Mouse (Mus musculus): ENCODE results near the gene Bub1b.

Gene Bub1b

DNA sequence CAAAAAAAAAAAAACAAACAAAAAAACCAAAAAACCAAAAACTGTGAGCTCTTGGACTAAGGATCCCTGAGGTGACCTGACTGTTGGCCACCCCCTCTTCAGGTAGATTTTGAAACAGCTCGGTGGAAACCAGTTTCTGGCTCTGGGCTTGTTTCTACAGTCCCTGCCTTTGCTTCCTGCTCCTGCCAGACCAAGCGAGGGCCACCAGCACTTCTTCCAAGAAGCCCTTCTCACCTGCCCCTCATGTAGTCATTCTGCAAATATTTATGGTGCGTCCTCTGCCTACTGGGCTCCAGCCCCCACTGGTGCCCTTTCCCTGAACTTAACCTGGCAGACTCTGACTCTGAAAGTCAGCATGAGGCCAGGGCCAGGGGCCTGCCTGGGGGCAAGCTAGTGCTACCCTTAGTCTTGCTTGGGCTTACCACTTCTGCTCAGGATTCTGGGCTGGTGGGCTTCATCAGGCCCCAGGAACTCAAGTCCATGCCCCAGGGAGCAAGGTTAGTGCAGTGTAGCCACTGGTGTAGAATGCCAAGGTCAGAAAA, 67.0 kb downstream of the Bub1b start:
- no peak for DNase-seq (ENCODE audit: low spot score in 2 of 2)

DNA sequence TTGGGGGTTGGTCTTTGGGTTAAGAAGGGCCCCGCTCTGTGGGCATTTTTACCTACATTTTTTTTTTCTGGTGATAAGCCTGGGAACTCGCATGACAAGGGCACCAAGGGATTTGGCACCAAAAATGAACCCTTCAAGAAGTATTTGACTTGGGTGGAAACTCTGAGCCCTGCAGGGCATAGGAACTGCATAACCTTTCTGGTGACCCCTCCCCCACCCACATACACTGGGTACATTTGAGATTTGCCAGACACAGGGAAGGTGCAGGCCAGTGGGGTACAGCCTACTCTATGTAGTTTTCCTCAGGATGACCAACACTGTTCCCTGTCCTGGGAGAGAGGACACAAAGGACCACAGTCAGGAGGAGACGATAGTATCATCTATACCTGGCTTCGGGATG, 67.6 kb downstream of the Bub1b start:
- no peak for DNase-seq (ENCODE audit: low spot score in 2 of 2)

DNA sequence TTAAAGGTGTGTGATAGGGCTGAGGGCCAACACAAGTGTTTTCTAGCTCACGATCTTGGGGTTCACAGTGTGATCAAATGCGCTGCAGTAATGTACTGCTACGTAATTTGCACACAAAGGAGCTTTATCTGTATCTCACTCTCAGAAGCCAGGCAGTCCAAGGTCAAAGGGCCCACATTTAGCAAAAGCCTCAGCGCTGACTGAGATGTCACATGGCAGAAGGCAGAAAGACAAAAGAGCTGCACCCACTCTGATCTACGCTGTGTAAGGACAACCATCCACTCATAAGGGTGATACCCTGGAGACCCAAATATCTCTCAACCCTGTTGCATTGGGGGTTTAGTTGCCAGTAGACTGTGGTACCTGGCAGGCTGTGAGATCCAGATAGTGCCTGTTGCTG, 69.2 kb downstream of the Bub1b start:
- DNase-seq (ENCODE audit: low spot score in 2 of 2) = no peak

DNA sequence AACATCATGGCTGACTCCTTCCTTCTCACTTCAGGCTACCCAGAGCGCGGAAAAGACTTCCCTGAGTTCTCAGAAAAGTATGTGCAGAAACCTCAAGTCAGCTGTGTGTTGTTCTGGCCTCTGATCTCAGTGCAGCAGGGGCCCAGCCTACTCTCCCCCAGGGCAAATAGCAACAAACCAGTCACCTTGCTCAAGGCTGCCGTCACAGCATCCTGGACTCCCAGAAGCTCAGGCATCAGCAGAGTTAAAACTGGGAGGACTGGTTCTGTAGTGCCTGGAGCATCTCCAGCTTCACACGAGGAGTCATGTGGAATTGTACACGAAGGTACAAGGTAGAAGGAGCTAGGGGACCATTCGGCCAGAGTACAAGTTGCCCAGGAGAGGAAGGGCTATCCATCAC, 71.2 kb downstream of the Bub1b start:
- no peak for DNase-seq (ENCODE audit: low spot score in 2 of 2)

DNA sequence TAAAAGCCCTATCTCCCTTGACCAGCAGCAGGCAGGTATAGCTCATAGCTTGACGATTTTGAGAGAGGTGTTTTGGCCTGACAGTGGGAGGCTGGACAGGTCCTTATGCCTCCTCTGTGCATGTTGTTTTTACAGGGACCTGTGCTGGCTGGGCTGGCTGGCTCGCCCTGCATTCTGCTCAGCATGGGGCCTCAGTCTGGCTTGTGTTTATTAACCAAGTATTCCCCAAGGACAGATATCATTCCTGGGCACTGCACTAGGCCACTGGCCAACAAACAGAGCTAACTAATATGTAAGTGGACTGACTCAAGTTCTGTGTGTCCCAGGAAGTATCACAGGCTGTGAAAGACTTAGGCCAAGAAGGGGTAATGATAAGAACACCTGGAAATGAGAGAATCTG, 71.8 kb downstream of the Bub1b start:
- no peak for DNase-seq (ENCODE audit: low spot score in 2 of 2)

DNA sequence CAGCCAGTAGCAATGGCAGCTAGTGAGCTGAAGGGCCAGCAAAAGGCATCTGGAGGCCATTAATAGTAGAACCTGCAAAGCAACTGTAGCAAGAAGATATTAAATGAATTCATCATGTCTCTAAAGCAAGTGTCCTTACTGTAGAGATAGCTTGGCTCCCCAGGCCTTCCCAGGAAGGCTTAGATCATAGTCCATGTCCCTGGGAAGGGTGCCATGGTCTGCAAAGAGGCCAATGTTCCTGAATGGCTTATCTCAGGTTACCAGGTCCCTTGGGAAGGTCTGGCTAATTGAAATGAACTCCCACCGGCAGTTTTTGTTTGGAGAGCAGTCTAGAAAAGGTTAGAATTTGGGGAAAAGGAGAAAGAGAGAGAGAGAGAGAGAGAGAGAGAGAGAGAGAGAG, 73.7 kb downstream of the Bub1b start:
- no peak for DNase-seq (ENCODE audit: low spot score in 2 of 2)

DNA sequence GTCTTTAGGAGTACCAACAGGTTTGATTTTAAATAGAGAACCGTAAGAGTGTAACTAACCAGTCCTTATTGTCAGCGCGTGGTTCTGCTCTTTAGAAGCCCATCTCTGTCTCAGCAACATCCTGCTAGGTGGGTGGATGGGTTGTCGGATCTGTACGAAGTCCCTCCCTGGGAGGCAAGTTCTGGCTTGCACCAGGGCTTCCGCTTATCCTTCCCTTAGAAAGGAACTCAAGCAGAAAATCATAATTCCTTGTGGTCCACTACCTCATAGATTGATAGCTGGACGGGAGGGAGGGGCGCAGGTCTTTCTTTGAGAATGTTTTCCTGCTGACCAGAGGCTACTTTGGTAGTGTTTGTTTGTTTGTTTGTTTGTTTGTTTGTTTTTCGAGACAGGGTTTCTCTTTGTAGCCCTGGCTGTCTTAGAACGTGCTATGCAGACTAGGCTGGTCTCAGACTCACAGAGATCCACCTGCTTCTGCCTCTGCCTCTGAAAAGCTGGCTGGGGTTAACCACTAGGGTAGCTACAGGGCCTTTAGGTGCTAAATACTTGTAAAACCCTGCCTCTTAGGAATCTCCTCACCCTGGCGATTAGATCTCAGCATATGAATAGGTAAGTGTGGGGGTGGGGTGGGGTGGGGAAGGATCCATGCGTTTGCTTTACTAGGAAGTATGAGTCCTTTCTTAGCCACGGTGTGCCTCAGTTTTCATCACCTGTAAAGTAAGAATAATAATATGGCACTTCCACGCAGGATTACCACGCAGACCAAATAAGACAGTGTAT, 75.9 kb downstream of the Bub1b start:
- no peak for DNase-seq (ENCODE audit: low spot score in 2 of 2)

DNA sequence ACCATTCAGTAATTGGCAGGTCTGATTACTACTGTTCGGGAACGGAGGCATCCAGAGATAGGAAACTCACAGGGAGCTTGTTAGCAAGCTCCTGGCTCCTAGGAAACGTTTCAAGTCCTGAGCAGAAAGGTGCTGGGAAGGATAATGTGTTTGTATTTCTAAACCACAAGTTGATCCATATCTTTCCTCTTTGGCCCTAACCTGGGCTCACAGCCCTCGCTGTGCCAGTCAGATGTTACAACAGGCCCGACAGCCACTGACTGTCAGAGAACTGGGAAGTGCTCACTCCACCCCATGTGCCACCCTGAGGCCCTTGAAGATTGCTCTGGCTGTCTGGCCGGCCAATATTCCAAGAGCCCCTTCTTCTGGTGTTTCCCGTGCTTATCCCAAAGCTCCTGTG, 76.5 kb downstream of the Bub1b start:
- no peak for DNase-seq (ENCODE audit: low spot score in 2 of 2)

DNA sequence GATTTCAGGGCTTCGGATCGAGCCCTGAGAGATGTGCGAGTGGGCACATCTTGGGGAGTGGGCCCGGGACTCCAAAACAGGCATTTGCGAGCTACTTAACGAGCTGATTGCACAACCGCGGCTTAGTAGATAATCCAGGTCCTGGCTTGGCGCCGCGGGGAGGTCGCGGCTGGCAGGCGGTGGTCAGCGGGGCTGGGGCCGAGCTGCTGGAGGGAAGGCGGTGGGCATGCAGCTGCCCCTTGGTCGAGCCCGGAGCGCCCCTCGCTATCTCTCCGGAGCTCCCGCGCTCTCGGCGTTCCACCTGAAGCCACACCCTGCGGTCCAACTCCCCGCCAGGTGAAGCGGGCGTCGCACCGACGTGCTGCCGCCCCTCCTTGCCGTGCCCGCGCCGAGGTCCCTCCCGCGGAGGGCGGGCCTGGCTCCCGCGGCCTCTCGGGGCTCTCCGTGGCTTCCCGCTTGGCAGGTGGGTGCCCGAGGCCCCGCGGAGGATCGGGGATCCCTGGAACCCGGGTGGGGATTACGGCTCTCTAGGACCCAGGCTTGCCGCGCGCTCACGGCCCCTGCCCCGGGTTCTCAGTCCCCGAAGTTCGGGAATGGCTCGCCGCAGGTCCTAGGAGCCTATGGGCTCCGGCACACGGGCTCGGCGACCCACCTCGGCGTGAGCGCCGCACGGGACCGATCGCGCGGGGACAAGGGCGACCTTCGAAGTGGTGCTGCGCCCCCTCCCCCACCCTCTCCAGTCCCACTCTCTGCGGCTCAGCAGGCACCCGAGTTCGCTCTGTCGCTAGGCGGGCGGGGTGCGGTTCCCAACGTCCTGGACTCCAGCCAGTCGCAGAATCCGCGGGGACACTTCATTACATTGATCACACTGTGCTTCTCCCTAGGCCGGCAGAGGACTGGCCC, 79.1 kb downstream of the Bub1b start:
- no peak for DNase-seq (ENCODE audit: low spot score in 2 of 2)

DNA sequence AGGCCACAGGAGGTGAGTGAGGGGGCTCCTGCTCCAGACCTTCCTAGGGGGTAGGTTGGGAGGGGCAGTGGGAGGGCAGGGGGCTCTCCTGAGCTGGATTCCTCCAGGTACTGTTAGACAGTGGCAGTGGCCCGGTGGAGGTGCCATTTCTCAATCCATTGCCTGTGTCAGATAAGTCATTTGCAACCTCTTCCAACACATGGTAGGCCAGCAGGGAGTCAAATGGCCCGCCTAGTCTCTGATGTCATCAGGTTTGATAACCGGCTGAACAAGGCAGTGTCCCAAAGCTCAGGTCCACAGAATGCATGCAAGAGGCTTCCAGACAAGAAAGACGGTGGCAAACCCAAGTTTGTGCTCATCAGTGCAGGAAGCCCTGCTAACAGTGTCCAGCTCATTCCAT, 79.8 kb downstream of the Bub1b start:
- DNase-seq (ENCODE audit: low spot score in 2 of 2) = no peak

DNA sequence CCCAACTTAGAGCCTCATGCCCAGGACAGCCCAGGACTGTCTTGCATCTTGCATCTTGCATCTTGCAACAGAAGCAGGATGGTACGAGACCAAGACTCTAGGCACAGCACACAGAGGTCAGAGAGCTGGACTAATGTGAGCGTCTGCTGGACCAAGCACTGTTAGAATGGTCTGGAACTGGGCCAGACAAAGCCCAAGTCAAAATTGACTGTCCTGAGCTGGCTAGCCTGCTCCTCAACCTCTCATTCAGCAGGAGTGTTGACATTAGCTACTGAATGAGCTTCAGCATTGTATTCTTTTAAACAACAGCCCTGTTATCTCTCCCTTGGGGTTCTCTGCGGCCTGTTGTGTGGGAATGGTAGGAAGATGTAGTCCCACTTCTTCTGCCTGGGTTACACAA, 81.6 kb downstream of the Bub1b start:
- DNase-seq (ENCODE audit: low spot score in 2 of 2) = no peak

DNA sequence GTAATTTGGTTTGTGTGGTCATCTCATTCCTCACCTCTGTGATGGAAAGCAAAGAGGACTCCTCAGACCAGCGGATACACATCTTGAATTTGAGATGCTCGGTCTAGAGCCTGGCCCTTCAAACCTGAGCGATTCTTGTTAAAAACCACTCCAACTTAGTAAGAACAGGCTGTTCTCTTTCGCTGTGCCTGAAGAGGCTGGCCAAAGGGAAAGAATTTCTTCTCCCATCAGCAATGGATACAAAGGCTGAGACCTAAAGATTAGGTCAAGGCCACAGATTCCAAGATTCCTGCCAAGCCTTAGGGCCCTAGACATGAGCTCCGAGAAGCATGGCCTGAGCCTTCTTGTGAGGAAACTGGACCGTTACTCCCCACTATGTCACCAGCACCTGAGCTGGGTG, 82.9 kb downstream of the Bub1b start:
- no peak for DNase-seq (ENCODE audit: low spot score in 2 of 2)

DNA sequence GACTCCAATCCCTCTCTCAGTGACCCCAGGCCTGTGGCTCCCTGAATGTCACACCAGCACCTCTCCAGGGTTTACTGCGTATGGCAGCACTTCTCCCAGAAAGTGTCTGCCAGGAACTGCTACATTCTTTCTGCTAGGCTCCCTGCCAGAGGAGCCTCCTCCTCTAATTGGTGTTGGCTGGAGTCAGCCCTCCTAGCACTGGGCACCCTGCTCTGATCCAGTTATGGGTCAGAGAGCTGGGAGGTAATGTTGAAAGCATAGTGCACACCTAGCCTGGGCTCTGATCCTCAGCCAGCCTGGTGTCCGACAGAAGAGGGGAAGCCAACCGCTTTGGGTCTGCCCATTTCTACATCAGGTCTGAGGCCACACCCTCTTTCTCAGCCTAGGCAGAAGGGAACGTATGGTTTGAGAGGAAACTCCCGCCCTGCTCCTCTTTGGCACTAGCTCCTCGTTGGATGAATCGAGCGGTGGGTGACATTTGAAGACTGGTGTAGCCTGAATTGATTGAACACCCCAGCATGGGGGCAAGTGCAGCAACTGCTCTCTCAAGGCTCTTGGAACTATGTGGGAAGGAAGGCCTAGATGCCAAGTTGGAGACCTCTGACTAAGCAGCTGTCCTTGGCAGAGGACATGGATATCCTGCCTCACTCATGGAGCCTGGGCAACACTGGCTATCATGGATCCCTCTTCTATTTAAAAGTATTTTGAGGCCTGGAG, 84.7 kb downstream of the Bub1b start:
- no peak for DNase-seq (ENCODE audit: low spot score in 2 of 2)

DNA sequence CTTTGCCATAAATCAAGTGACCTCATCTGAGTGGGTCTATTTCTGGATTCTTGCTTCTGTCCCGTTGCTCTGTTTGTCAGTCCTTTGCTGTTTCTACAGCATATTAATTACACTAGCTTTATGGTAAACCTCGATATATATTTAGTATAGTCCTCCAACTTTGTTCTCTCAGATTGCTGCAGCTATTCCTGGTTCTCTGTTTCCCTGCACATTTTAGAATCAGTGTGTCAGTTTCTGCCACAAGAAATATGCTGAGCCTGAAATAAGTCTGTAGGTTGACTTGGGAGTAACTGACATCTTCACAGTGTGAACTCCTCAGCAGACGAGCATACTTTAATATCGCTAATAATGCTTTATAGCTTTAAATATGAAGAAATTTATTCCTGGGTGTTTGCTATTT, 87.1 kb downstream of the Bub1b start:
- no peak for DNase-seq (ENCODE audit: low spot score in 2 of 2)

DNA sequence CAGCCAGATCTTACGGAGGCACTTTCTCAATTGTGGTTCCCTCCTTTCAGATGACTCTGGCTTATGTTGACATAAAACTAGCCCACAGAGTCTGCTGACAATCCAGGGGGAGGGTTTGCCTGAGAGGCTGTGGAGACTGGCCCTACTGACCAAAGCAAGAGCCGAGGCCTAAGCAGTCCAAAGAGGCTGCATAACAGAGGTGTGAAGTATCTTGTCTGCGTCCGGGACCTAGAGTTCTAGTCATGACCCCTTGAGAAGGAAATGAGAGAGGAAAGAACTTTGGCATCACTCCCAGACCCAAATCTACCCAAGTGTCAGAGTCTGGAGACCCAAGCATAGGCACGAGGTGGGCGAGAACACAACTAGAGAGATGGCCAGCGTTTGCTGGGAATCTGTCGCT, 88.7 kb downstream of the Bub1b start:
- no peak for DNase-seq (ENCODE audit: low spot score in 2 of 2)

DNA sequence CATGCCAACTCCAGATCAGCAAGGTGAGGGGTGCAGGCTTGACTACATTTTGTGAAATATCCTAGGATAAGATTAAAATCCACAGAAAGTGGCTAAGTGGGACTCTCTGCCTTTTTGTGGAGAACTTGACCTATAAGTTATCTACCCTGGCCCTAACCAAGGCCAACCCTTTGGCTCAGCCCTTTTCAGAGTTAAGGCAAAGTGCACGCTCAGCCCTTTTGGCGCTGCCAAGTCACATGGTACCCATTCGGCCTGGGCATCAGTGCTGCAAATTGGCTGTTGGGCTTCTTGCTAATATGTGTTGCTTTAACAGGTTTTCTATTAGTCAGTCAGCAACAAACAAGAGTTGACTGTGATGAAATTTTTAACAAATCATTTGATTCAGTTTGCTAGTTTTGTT, 89.8 kb downstream of the Bub1b start:
- DNase-seq (ENCODE audit: low spot score in 2 of 2) = no peak

DNA sequence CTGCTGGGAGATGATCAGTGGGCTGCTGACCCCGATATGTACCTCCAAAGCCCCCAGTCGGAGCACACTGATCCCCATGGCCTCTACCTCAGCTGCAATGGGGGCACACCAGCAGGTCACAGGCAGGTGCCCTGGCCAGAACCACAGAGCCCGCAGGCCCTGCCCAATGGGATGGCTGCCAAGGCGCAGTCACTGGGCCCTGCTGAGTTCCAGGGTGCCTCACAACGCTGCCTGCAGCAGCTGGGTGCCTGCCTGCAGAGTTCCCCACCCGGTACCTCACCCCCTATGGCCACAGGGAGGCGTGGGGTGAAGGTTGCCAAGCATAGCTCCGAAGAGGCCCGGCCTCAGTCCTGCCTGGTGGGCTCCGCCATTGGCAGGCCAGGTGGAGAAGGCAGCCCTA, 91.9 kb downstream of the Bub1b start:
- no peak for DNase-seq (ENCODE audit: low spot score in 2 of 2)

All from left cerebral cortex, adult 9 months (tissue).